Mouse (Mus musculus) MEL (cell line): ENCODE measurements around the gene Myo15b. TPM values are rescaled to one million over a fixed set of nuclear protein-coding genes. Genes with fewer than 3 reads are reported as not detected.

Experiments
- DNase-seq: peaks from one replicate; pipeline ENCODE4 v3.0.0; 2011; ENCODE audit warnings: low read depth, low spot score
- H3K27ac ChIP-seq: 2 replicates; pipeline ENCODE4 v1.5.1; 2012; ENCODE audit warnings: low read depth, mild to moderate bottlenecking, control low read depth, low read length, moderate library complexity; ENCODE audit not compliant: control insufficient read depth
- H3K27me3 ChIP-seq, 2 experiments: fragments of 150-350 bp in 1 of 2; sonication (generic) in 1 of 2; 2 replicates each; pipeline ENCODE4 v1.6.1; 2012; ENCODE audit warnings: low read length in 2 of 2, mild to moderate bottlenecking in 2 of 2, improper control_type of control experiment in 1 of 2, moderate library complexity in 1 of 2; ENCODE audit not compliant: insufficient read depth in 2 of 2, control insufficient read depth in 1 of 2
- H3K36me3 ChIP-seq, 2 experiments: 2 replicates each; pipeline ENCODE4 v1.6.1; 2012 to 2014; ENCODE audit warnings: low read length in 2 of 2, improper control_type of control experiment in 1 of 2, inconsistent platforms in 1 of 2, mild to moderate bottlenecking in 1 of 2; ENCODE audit not compliant: insufficient read depth in 2 of 2, control insufficient read depth in 1 of 2
- H3K4me1 ChIP-seq, 2 experiments: fragments of 150-350 bp in 1 of 2; sonication (generic) in 1 of 2; 2 replicates each; pipeline ENCODE4 v1.6.1; 2012; ENCODE audit warnings: low read length in 2 of 2, improper control_type of control experiment in 1 of 2, mild to moderate bottlenecking in 1 of 2; ENCODE audit not compliant: insufficient read depth in 2 of 2, control insufficient read depth in 1 of 2
- H3K4me3 ChIP-seq, 2 experiments: fragments of 150-350 bp in 1 of 2; sonication (generic) in 1 of 2; 2 replicates each; pipeline ENCODE4 v1.5.1; 2012; ENCODE audit warnings: low read depth in 2 of 2, low read length in 2 of 2, mild to moderate bottlenecking in 2 of 2, moderate library complexity in 2 of 2, control low read depth in 1 of 2, improper control_type of control experiment in 1 of 2; ENCODE audit not compliant: control insufficient read depth in 1 of 2, insufficient read depth in 1 of 2
- H3K79me2 ChIP-seq: 2 replicates; pipeline ENCODE4 v1.6.1; 2012; ENCODE audit warnings: mild to moderate bottlenecking, low read length, moderate library complexity; ENCODE audit not compliant: control insufficient read depth, poor library complexity, insufficient read depth
- H3K9ac ChIP-seq: 2 replicates; pipeline ENCODE4 v1.6.1; 2012; ENCODE audit warnings: low read depth, mild to moderate bottlenecking, control low read depth, low read length, moderate library complexity; ENCODE audit not compliant: control insufficient read depth, poor library complexity, severe bottlenecking
- H3K9me3 ChIP-seq: fragments of 150-350 bp; sonication (generic); replicated peaks from 2 replicates; pipeline ENCODE4 v1.6.1; 2012; ENCODE audit warnings: mild to moderate bottlenecking, low read length, improper control_type of control experiment, moderate library complexity; ENCODE audit not compliant: insufficient read depth
- BHLHE40 ChIP-seq: IDR thresholded peaks from 2 replicates; pipeline ENCODE4 v1.6.1; 2012; ENCODE audit warnings: low read depth, mild to moderate bottlenecking, inconsistent platforms, low read length, improper control_type of control experiment, borderline replicate concordance
- CHD1 ChIP-seq: IDR thresholded peaks from 2 replicates; pipeline ENCODE4 v1.6.1; 2012; ENCODE audit warnings: low read depth, mild to moderate bottlenecking, inconsistent platforms, low read length, improper control_type of control experiment
- CHD2 ChIP-seq: IDR thresholded peaks from 2 replicates; pipeline ENCODE4 v1.6.1; 2011; ENCODE audit warnings: low read length, improper control_type of control experiment
- CTCF ChIP-seq, 3 experiments: IDR thresholded peaks in 2 of 3; conservative IDR thresholded peaks in 1 of 3; 2 replicates each; pipeline ENCODE4 v1.5.1; 2011 to 2012; ENCODE audit warnings: low read length in 3 of 3, low read depth in 2 of 3, mild to moderate bottlenecking in 2 of 3, improper control_type of control experiment in 1 of 3, inconsistent platforms in 1 of 3, mixed read lengths in 1 of 3, moderate library complexity in 1 of 3; ENCODE audit not compliant: control insufficient read depth in 1 of 3, insufficient read depth in 1 of 3, poor library complexity in 1 of 3, severe bottlenecking in 1 of 3
- E2F4 ChIP-seq: IDR thresholded peaks from 2 replicates; pipeline ENCODE4 v1.6.1; 2011; ENCODE audit warnings: low read depth, low read length, improper control_type of control experiment, borderline replicate concordance
- ELF1 ChIP-seq: IDR thresholded peaks from 2 replicates; pipeline ENCODE4 v1.6.1; 2014; ENCODE audit warnings: low read depth, mild to moderate bottlenecking, inconsistent platforms, low read length, improper control_type of control experiment, moderate library complexity
- EP300 ChIP-seq, 2 experiments: IDR thresholded peaks; 2 replicates each; pipeline ENCODE4 v1.6.1; 2011; ENCODE audit warnings: improper control_type of control experiment in 2 of 2, low read length in 2 of 2, low read depth in 1 of 2, mild to moderate bottlenecking in 1 of 2
- ETS1 ChIP-seq: IDR thresholded peaks from 2 replicates; pipeline ENCODE4 v1.6.1; 2012; ENCODE audit warnings: low read depth, mild to moderate bottlenecking, inconsistent platforms, low read length, improper control_type of control experiment, moderate library complexity
- GATA1 ChIP-seq: IDR thresholded peaks from 2 replicates; pipeline ENCODE4 v1.6.1; 2011; ENCODE audit warnings: low read depth, low read length, improper control_type of control experiment
- HCFC1 ChIP-seq: IDR thresholded peaks from 2 replicates; pipeline ENCODE4 v1.6.1; 2012; ENCODE audit warnings: low read depth, mild to moderate bottlenecking, inconsistent platforms, low read length, improper control_type of control experiment, moderate library complexity
- JUND ChIP-seq: IDR thresholded peaks from 2 replicates; pipeline ENCODE4 v1.6.1; 2011; ENCODE audit warnings: low read depth, mild to moderate bottlenecking, improper control_type of control experiment, low read length
- KAT2A ChIP-seq: conservative IDR thresholded peaks from 2 replicates; pipeline ENCODE4 v1.6.1; 2012; ENCODE audit warnings: low read depth, low read length, improper control_type of control experiment, inconsistent platforms
- MAFK ChIP-seq: IDR thresholded peaks from 2 replicates; pipeline ENCODE4 v1.6.1; 2011; ENCODE audit warnings: low read depth, mild to moderate bottlenecking, low read length, improper control_type of control experiment, borderline replicate concordance
- MAX ChIP-seq: IDR thresholded peaks from 2 replicates; pipeline ENCODE4 v1.6.1; 2011; ENCODE audit warnings: low read length, improper control_type of control experiment
- MAZ ChIP-seq: IDR thresholded peaks from 2 replicates; pipeline ENCODE4 v1.6.1; 2012; ENCODE audit warnings: low read depth, mild to moderate bottlenecking, inconsistent platforms, low read length, improper control_type of control experiment
- MEF2A ChIP-seq: IDR thresholded peaks from 2 replicates; pipeline ENCODE4 v1.6.1; 2014; ENCODE audit warnings: low read depth, mild to moderate bottlenecking, inconsistent platforms, low read length, improper control_type of control experiment; ENCODE audit not compliant: poor library complexity, insufficient replicate concordance, severe bottlenecking; ENCODE audit errors: extremely low read depth
- MXI1 ChIP-seq: IDR thresholded peaks from 2 replicates; pipeline ENCODE4 v1.6.1; 2011; ENCODE audit warnings: mild to moderate bottlenecking, low read depth, low read length, improper control_type of control experiment
- MYB ChIP-seq: IDR thresholded peaks from 2 replicates; pipeline ENCODE4 v1.6.1; 2011; ENCODE audit warnings: mild to moderate bottlenecking, low read depth, low read length, improper control_type of control experiment
- MYC ChIP-seq: IDR thresholded peaks from 2 replicates; pipeline ENCODE4 v1.6.1; 2011; ENCODE audit warnings: low read depth, mild to moderate bottlenecking, low read length, improper control_type of control experiment, moderate library complexity
- NELFE ChIP-seq: IDR thresholded peaks from 2 replicates; pipeline ENCODE4 v1.6.1; 2011; ENCODE audit warnings: low read depth, low read length, improper control_type of control experiment
- NRF1 ChIP-seq: IDR thresholded peaks from 2 replicates; pipeline ENCODE4 v1.6.1; 2014; ENCODE audit warnings: low read depth, mild to moderate bottlenecking, inconsistent platforms, low read length, improper control_type of control experiment, moderate library complexity; ENCODE audit not compliant: poor library complexity, insufficient read depth, severe bottlenecking
- POLR2A ChIP-seq, 2 experiments: IDR thresholded peaks; 2 replicates each; pipeline ENCODE4 v1.6.1; 2011 to 2012; ENCODE audit warnings: low read length in 2 of 2, mild to moderate bottlenecking in 2 of 2, control low read depth in 1 of 2, improper control_type of control experiment in 1 of 2, low read depth in 1 of 2, moderate library complexity in 1 of 2; ENCODE audit not compliant: control insufficient read depth in 1 of 2, insufficient read depth in 1 of 2, poor library complexity in 1 of 2
- POLR2AphosphoS2 ChIP-seq: IDR thresholded peaks from 2 replicates; pipeline ENCODE4 v1.6.1; 2011; ENCODE audit warnings: low read length, improper control_type of control experiment
- POLR2AphosphoS5 ChIP-seq: IDR thresholded peaks from 2 replicates; pipeline ENCODE4 v1.6.1; 2012; ENCODE audit warnings: low read depth, borderline replicate concordance, mild to moderate bottlenecking, inconsistent platforms, low read length, moderate library complexity, mixed read lengths
- RAD21 ChIP-seq: IDR thresholded peaks from 2 replicates; pipeline ENCODE4 v1.6.1; 2011; ENCODE audit warnings: mild to moderate bottlenecking, low read depth, low read length, improper control_type of control experiment
- RCOR1 ChIP-seq: IDR thresholded peaks from 2 replicates; pipeline ENCODE4 v1.6.1; 2012; ENCODE audit warnings: low read depth, mild to moderate bottlenecking, inconsistent platforms, low read length, improper control_type of control experiment
- SIN3A ChIP-seq: IDR thresholded peaks from 2 replicates; pipeline ENCODE4 v1.6.1; 2012; ENCODE audit warnings: low read length, improper control_type of control experiment, inconsistent platforms
- SMC3 ChIP-seq: IDR thresholded peaks from 2 replicates; pipeline ENCODE4 v1.6.1; 2011; ENCODE audit warnings: low read depth, low read length, improper control_type of control experiment
- TAL1 ChIP-seq: IDR thresholded peaks from 2 replicates; pipeline ENCODE4 v1.6.1; 2012; ENCODE audit warnings: mild to moderate bottlenecking, inconsistent platforms, low read length, moderate library complexity, mixed read lengths
- TBP ChIP-seq: IDR thresholded peaks from 2 replicates; pipeline ENCODE4 v1.8.0; 2011; ENCODE audit warnings: low read depth, low read length, improper control_type of control experiment
- TCF12 ChIP-seq: IDR thresholded peaks from 2 replicates; pipeline ENCODE4 v1.6.1; 2014; ENCODE audit warnings: low read depth, mild to moderate bottlenecking, inconsistent platforms, low read length, improper control_type of control experiment, moderate library complexity
- UBTF ChIP-seq: IDR thresholded peaks from 2 replicates; pipeline ENCODE4 v1.6.1; 2012; ENCODE audit warnings: low read depth, mild to moderate bottlenecking, inconsistent platforms, low read length, improper control_type of control experiment, moderate library complexity, borderline replicate concordance; ENCODE audit not compliant: insufficient read depth
- USF1 ChIP-seq: IDR thresholded peaks from 2 replicates; pipeline ENCODE4 v1.6.1; 2014; ENCODE audit warnings: low read depth, mild to moderate bottlenecking, inconsistent platforms, low read length, improper control_type of control experiment, moderate library complexity
- USF2 ChIP-seq, 2 experiments: IDR thresholded peaks; 2 replicates each; pipeline ENCODE4 v1.6.1; 2011 to 2012; ENCODE audit warnings: improper control_type of control experiment in 2 of 2, low read length in 2 of 2, borderline replicate concordance in 1 of 2, inconsistent platforms in 1 of 2, low read depth in 1 of 2, mild to moderate bottlenecking in 1 of 2; ENCODE audit not compliant: insufficient read depth in 1 of 2
- ZKSCAN1 ChIP-seq: IDR thresholded peaks from 2 replicates; pipeline ENCODE4 v1.6.1; 2012; ENCODE audit warnings: low read depth, mild to moderate bottlenecking, inconsistent platforms, low read length, improper control_type of control experiment, moderate library complexity
- ZMIZ1 ChIP-seq: IDR thresholded peaks from 2 replicates; pipeline ENCODE4 v1.6.1; 2012; ENCODE audit warnings: low read depth, mild to moderate bottlenecking, inconsistent platforms, low read length, improper control_type of control experiment, moderate library complexity
- ZNF384 ChIP-seq: IDR thresholded peaks from 2 replicates; pipeline ENCODE4 v1.6.1; 2012; ENCODE audit warnings: low read depth, mild to moderate bottlenecking, inconsistent platforms, low read length, improper control_type of control experiment
- polyA plus RNA-seq, 2 experiments: library from polyadenylated mRNA; stranded (reverse) in 1 of 2; unstranded in 1 of 2; fragments of >175 nt in 1 of 2; fragments of >200 nt in 1 of 2; gene quantifications; 2 replicates each; pipeline versions ENCODE4 v1.2.1 to v1.2.4; 2012; ENCODE audit warnings: low replicate concordance in 2 of 2, low read depth in 1 of 2; ENCODE audit not compliant: insufficient read length in 2 of 2, insufficient read depth in 1 of 2, missing spikeins in 1 of 2
- total RNA-seq: library from RNA; depleted of rRNA; stranded (reverse); fragments of 300-350 nt; gene quantifications from 2 replicates; pipeline ENCODE4 v1.2.3, GENCODE M21; 2012

Gene Myo15b
- total and polyA plus RNA-seq, 3 experiments = 1.5 to 3.2 TPM; not detected in 1

- Histone ChIP-seq H3K36me3 (peaks cover 0 to 33% of the 10 kb centered on the region in 2 experiments; a peak in 2 of 4 replicates), H3K9ac (peak overlapping the region; percentile 74)
- TF ChIP-seq ZKSCAN1 (no peak), MYC (no peak), MAX (peak; percentile 37; the same call in 1 of the 2 replicates), EP300 (IDR thresholded peaks at IDR 0.05; ENCODE audit: low read depth in 1 of 2, low read length in 2 of 2) (peak in 1 of 2 experiments; percentile 81; a peak in 2 of 4 replicates), KAT2A (no peak), UBTF (no peak), ELF1 (no peak), SMC3 (no peak), TBP (peak; percentile 59), CHD2 (no peak), E2F4 (no peak), SIN3A (peak; percentile 73), MAFK (no peak), POLR2A (IDR thresholded peaks at IDR 0.05; ENCODE audit: control insufficient read depth in 1 of 2, insufficient read depth in 1 of 2, low read depth in 1 of 2, low read length in 2 of 2, poor library complexity in 1 of 2) (peak in 1 of 2 experiments; percentile 64; a peak in 1 of 4 replicates), NRF1 (no peak), RAD21 (no peak), TAL1 (no peak), HCFC1 (0 out of 2 replicates have a peak, but pooled peaks have one; percentile 41), POLR2AphosphoS2 (no peak), JUND (no peak), USF2 (IDR thresholded peaks at IDR 0.05; ENCODE audit: borderline replicate concordance in 1 of 2, insufficient read depth in 1 of 2, low read depth in 1 of 2, low read length in 2 of 2) (no peak), RCOR1 (no peak), BHLHE40 (peak; percentile 82; the same call in 1 of the 2 replicates), CTCF (IDR thresholded peaks at IDR 0.05 in 2 of 3, conservative IDR thresholded peaks at IDR 0.05 in 1 of 3; ENCODE audit: control insufficient read depth in 1 of 3, insufficient read depth in 1 of 3, low read depth in 2 of 3, low read length in 3 of 3, poor library complexity in 1 of 3, severe bottlenecking in 1 of 3) (no peak), MAZ (0 out of 2 replicates have a peak, but pooled peaks have one; percentile 56), USF1 (no peak), NELFE (peak; percentile 31), MXI1 (0 out of 2 replicates have a peak, but pooled peaks have one; percentile 42), POLR2AphosphoS5 (no peak), ETS1 (peak; percentile 83), CHD1 (no peak), MYB (0 out of 2 replicates have a peak, but pooled peaks have one; percentile 43), ZNF384 (no peak), ZMIZ1 (peak; percentile 81; the same call in 1 of the 2 replicates), TCF12 (peak; percentile 58; the same call in 1 of the 2 replicates), GATA1 (no peak), MEF2A (no peak)
Measured at GRCm38 (mm10) chr11:115902831-115903230, 44.6 kb downstream of the Myo15b start.

More at GRCm38 (mm10) chr11:115902831-115903230, 44.6 kb downstream of the Myo15b start:
- H3K9me3 ChIP-seq = no peaks in the 10 kb centered on the region
- peak; percentile 97 for DNase-seq
- peaks cover 20 to 40% of the 10 kb centered on the region in 2 experiments for H3K4me1 ChIP-seq
- H3K27me3 ChIP-seq = no peaks in the 10 kb centered on the region
- peak overlapping the region; percentile 13 to 40; a peak in 3 of 4 replicates for H3K4me3 ChIP-seq
- H3K27ac ChIP-seq = peak overlapping the region; percentile 98
- peaks cover 34% of the 10 kb centered on the region for H3K79me2 ChIP-seq
